Mouse (Mus musculus) thymus, adult 2 months (tissue): ENCODE data around the gene Spint3.

Experiments used
- CTCF ChIP-seq: fragments of 200-500 bp; IDR thresholded peaks from 2 replicates; pipeline ENCODE4 v1.5.1; 2012; ENCODE audit warnings: mild to moderate bottlenecking, control low read depth, low read length, moderate library complexity, borderline replicate concordance; ENCODE audit not compliant: control insufficient read depth, poor library complexity, insufficient read depth; ENCODE audit errors: extremely low read depth
- POLR2A ChIP-seq: fragments of 200-500 bp; IDR thresholded peaks from 2 replicates; pipeline ENCODE4 v1.6.1; 2012; ENCODE audit warnings: mild to moderate bottlenecking, low read length, control low read depth, moderate library complexity; ENCODE audit not compliant: control insufficient read depth, poor library complexity, insufficient read depth; ENCODE audit errors: extremely low read depth

DNA sequence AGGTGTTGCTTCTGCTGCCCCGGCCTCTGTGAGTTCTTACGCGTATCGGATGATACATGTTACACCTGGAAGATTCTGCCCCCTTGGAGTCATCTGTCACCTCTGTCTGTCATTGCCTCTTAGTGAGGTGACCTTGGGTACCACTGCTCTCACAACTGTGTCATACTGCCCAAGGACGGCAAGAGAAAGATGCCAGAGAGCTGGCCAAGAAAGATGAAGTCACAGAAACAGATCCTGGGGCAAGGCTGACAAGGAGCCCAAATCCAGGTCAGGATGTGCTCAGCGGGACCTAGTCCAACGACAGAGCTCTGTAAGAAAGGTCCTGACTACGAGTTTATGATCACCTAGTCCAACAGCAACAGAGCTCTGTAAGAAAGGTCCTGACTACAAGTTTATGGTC lies 13.2 kb downstream of the Spint3 start:
- TF ChIP-seq CTCF (no peak), POLR2A (no peak)
